Mouse (Mus musculus) liver, embryonic 16.5 days (tissue): ENCODE measurements around the gene Psmd14. TPM values are rescaled to one million over a fixed set of nuclear protein-coding genes. Genes with fewer than 3 reads are reported as not detected.

ENCODE experiments used
- ATAC-seq: fragments of 200-750 bp; cut with Nextera tagmentation; 2 replicates; pipeline ENCODE4 v1.8.0; 2017; ENCODE audit warnings: low read depth, mild to moderate bottlenecking, moderate number of reproducible peaks, moderate library complexity
- H3K27ac ChIP-seq: fragments of 300-500 bp; sonication (generic); 2 replicates; pipeline ENCODE4 v1.5.1; 2014; ENCODE audit warnings: mild to moderate bottlenecking, low read length
- H3K27me3 ChIP-seq: fragments of 300-500 bp; sonication (generic); 2 replicates; pipeline ENCODE4 v1.6.1; 2014; ENCODE audit warnings: low read depth, low read length, mixed read lengths; ENCODE audit not compliant: control insufficient read depth, insufficient read depth
- H3K36me3 ChIP-seq: fragments of 300-500 bp; sonication (generic); 2 replicates; pipeline ENCODE4 v1.6.1; 2014; ENCODE audit warnings: mild to moderate bottlenecking; ENCODE audit not compliant: control insufficient read depth, insufficient read depth
- H3K4me1 ChIP-seq: fragments of 300-500 bp; sonication (generic); 2 replicates; pipeline ENCODE4 v1.6.1; 2014; ENCODE audit warnings: low read depth, low read length, mixed read lengths; ENCODE audit not compliant: control insufficient read depth
- H3K4me2 ChIP-seq: fragments of 300-500 bp; sonication (generic); 2 replicates; pipeline ENCODE4 v1.6.1; 2014; ENCODE audit warnings: low read depth, low read length, mixed read lengths
- H3K4me3 ChIP-seq: fragments of 300-500 bp; sonication (generic); 2 replicates; pipeline ENCODE4 v1.5.1; 2014; ENCODE audit warnings: low read depth, mild to moderate bottlenecking, low read length
- H3K9ac ChIP-seq: fragments of 300-500 bp; sonication (generic); 2 replicates; pipeline ENCODE4 v1.6.1; 2014; ENCODE audit warnings: low read depth, low read length
- H3K9me3 ChIP-seq: fragments of 300-500 bp; sonication (generic); replicated peaks from 2 replicates; pipeline ENCODE4 v1.6.1; 2016; ENCODE audit warnings: low read length; ENCODE audit not compliant: control insufficient read depth
- WGBS: fragments of 180-500 bp; shearing (Covaris S2); extraction: QIAGEN DNeasy Blood & Tissue Kit; methylation state at CpG from one replicate; pipeline ENCODE4 v1.1.7; 2014; ENCODE audit not compliant: insufficient replicate concordance; 5-methylcytosine and 5-hydroxymethylcytosine counted together
- polyA plus RNA-seq: library from polyadenylated mRNA; unstranded; fragments of >200 nt; fragmentation: Nextera tagmentation; extraction: Ambion mirVana; gene quantifications from 2 replicates; pipeline ENCODE4 v1.2.1, GENCODE M21; 2015

The Psmd14 gene
- polyA plus RNA-seq = 88.3 and 101 TPM in 2 replicates

DNA sequence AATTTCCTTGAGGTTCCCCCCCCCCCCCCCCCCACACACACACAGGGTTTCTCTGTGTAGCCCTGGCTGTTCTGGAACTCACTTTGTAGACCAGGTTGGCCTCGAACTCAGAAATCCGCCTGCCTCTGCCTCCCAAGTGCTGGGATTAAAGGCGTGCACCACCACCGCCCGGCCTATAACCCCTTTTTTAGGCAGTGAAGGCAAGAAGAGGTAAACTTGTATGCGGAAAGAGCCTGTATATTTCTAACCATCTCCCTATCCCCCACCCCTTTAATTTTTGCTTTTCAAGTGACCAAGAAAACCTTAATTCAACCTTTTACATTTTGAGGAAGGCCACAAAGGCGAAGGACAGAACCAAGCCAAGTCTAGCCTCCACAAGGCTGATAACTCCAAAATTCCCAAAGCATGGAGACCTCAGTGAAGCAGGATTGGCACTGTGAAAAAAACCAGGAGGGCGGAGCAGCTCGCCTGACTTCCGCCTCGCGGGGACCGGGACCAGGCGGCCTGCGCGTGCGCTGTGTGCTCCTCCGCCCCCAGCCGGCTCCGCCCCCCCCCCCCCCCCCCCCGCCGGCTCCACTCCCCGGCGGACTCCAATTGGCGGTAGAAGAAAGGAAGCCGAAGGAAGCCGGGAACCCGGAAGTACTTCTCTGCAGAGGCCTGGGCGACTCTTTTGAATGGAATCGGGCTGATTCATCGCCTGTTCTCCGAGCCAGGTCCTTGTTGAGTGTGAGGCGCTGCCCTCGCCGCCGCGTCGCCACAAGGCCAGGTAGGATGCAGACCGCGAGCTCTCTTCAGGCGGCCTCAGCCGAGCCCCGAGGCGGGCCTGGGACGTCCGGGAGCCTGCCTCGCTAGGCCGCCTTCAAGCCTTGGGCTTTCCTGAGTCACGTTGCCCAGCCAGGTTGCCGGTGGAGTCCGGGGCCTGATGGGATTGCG is at the start of gene Psmd14:
Psmd14 (plus strand) TSS at position 587 of the 933 bp plus-strand sequence.
- ATAC-seq = peak; percentile 94

GRCm38 (mm10) chr2:61662833-61663232 is 48.7 kb upstream of the Psmd14 start:
- Histone ChIP-seq H3K9ac (no peak overlapping the region), H3K36me3 (no peaks in the 10 kb centered on the region), H3K27me3 (no peaks in the 10 kb centered on the region), H3K4me3 (no peak overlapping the region), H3K9me3 (no peaks in the 10 kb centered on the region), H3K4me2 (no peak overlapping the region), H3K4me1 (no peaks in the 10 kb centered on the region), H3K27ac (no peak overlapping the region)
- peak; percentile 35; the same call in 1 of the 2 replicates for ATAC-seq
- WGBS = 60% methylated on average over 10 of the region's 10 CpGs

More for the DNA sequence above, at the start of gene Psmd14:
- H3K27me3 ChIP-seq = no peaks in the 10 kb centered on the region
- peaks cover 11% of the 10 kb centered on the region for H3K4me1 ChIP-seq
- peak within 1 kb of the TSS; percentile 99 for H3K4me3 ChIP-seq
- 5% methylated on average over 46 of the region's 52 CpGs for WGBS
- peak within 1 kb of the TSS; percentile 93 for H3K27ac ChIP-seq
- H3K9ac ChIP-seq = peak within 1 kb of the TSS; percentile 92
- no peaks in the 10 kb centered on the region; the same call in 1 of the 2 replicates for H3K9me3 ChIP-seq
- peak within 1 kb of the TSS; percentile 87 for H3K4me2 ChIP-seq
- no peaks in the 10 kb centered on the region for H3K36me3 ChIP-seq

DNA sequence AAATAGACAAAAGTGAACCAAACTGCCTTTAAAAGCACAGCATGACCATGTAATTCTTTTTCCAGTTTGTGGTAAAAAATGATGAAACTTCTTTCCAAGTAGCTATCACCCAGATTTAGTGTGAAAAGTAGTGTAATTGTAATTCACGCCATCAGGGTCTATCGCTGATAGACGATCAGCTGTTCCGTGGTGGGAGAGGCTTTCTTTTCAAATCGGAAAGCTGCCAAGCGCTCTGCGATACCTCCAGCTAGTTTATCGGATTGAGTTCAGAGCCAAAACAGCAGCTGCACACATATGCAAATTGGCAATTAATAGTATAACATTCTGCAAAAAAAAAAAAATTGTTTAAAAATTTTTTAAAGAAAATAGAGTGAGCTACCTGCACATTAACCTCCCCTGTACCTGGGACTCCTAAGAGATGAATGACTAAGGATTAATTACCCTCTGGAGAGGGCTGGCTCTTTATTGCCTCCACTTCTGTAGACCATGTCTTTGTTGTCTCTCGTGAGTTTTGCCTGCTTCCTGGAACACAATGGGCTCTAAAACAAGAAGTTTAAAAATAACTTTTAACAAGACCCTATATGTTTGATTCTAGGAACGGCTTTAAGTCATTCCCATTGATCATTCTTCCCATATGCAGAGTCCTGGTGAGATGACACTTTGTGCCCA is 47.8 kb upstream of the Psmd14 start:
- Histone ChIP-seq H3K27ac (no peak overlapping the region), H3K27me3 (no peaks in the 10 kb centered on the region), H3K9me3 (no peaks in the 10 kb centered on the region), H3K4me2 (no peak overlapping the region), H3K9ac (no peak overlapping the region), H3K4me1 (no peaks in the 10 kb centered on the region), H3K36me3 (no peaks in the 10 kb centered on the region), H3K4me3 (no peak overlapping the region)
- 61% methylated on average over 10 of the region's 10 CpGs for WGBS
- no peak for ATAC-seq

- H3K27me3 ChIP-seq = no peaks in the 10 kb centered on the region
- H3K4me3 ChIP-seq = no peak overlapping the region
- H3K4me2 ChIP-seq = no peak overlapping the region
- ATAC-seq = no peak
- H3K4me1 ChIP-seq = no peaks in the 10 kb centered on the region
- no peak overlapping the region for H3K27ac ChIP-seq
- H3K9ac ChIP-seq = no peak overlapping the region
- no peaks in the 10 kb centered on the region for H3K36me3 ChIP-seq
- H3K9me3 ChIP-seq = no peaks in the 10 kb centered on the region
- 71% methylated on average over 7 of the region's 7 CpGs for WGBS
These were observed 44.1 kb upstream of the Psmd14 start for GRCm38 (mm10) chr2:61667420-61667819.

DNA sequence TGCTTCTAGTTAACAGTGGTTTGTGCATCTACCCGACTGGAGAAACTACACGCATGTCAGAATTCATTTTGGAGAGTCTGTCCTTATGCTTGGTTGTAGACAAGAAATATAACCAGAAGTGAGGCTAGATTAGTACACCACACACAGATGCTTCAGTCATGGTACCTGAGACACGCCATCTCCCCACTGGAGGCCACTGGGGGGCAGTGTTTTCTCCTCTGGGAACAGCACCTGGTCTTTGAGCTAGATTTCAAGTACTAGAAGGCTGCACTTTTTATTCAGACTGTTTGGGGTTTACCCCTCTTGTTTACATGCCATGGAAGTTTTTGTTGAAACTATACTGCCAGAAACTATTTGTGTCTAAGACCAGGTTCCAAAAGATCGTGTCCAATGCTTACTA is 43.2 kb upstream of the Psmd14 start:
- Histone ChIP-seq H3K4me3 (no peak overlapping the region), H3K27me3 (no peaks in the 10 kb centered on the region), H3K4me2 (no peak overlapping the region), H3K9me3 (no peaks in the 10 kb centered on the region), H3K27ac (no peak overlapping the region), H3K36me3 (no peaks in the 10 kb centered on the region), H3K9ac (no peak overlapping the region), H3K4me1 (no peaks in the 10 kb centered on the region)
- no peak for ATAC-seq
- 24% methylated on average over 4 of the region's 4 CpGs for WGBS

DNA sequence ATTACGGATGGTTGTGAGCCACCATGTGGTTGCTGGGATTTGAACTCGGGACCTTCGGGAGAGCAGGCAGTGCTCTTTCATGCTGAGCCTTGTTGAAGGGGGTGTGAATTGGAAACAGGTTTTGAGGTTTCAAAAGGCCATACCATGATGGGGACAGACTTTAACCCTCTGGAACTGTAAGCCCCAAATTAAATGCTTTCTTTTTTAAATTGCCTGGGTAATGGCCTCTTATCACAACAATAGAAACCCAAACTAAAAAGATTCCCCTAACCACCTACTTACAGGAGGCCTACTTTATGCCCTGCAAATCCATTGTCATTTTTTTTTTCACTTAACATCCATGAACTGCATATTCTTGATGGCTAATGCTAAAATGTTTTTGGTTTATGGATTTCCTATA is 36.9 kb upstream of the Psmd14 start:
- H3K4me2 ChIP-seq = no peak overlapping the region
- ATAC-seq = no peak
- no peaks in the 10 kb centered on the region for H3K4me1 ChIP-seq
- 75% methylated on average over 3 of the region's 3 CpGs for WGBS
- no peaks in the 10 kb centered on the region for H3K9me3 ChIP-seq
- H3K27me3 ChIP-seq = no peaks in the 10 kb centered on the region
- H3K27ac ChIP-seq = no peak overlapping the region
- no peak overlapping the region for H3K4me3 ChIP-seq
- H3K36me3 ChIP-seq = no peaks in the 10 kb centered on the region
- H3K9ac ChIP-seq = no peak overlapping the region

DNA sequence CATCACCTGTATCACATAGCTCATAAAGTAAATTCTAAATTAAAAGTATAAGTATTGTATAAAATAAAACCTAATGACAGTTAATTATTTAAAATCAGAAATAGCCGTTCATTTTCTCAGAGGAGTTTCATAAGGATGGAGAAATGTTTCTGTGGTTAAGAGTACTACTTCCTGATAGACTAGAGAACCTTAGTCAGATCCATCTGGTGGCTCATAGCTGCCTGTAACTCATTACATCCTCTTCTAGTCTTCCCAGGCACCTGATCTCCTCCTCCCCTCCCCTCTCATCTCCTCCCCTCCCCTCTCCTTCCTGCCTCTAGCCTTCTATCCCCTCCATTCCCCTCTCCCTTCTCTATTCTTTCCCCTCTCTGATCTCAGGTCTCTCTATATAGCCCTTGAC is 29.9 kb upstream of the Psmd14 start:
- H3K27ac ChIP-seq = no peak overlapping the region

DNA sequence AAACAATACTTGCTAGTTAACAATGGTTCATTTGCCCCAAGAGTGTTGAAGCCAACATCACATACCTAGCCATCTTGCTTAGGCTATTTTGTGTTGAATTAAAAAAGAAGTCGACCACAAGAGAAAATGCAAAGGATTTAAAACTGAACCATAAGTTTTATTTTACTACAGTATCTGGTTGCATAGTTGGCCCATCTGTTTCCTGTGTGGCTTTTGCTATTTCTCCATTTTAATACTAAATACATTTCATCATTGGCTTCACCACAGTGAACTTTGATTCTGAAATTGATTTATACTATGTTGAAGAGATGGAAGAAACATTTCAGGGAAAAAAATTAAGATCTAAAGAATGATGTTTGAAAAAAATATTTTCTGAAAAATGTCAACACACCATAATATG is 25.0 kb upstream of the Psmd14 start:
- Histone ChIP-seq H3K9me3 (no peaks in the 10 kb centered on the region), H3K4me2 (no peak overlapping the region), H3K9ac (no peak overlapping the region), H3K36me3 (no peaks in the 10 kb centered on the region), H3K4me1 (no peaks in the 10 kb centered on the region), H3K27ac (no peak overlapping the region), H3K4me3 (no peak overlapping the region), H3K27me3 (no peaks in the 10 kb centered on the region)
- 19% methylated on average over 1 of the region's 1 CpGs for WGBS
- ATAC-seq = no peak

More for the DNA sequence above, 29.9 kb upstream of the Psmd14 start:
- no peaks in the 10 kb centered on the region for H3K27me3 ChIP-seq
- H3K9me3 ChIP-seq = no peaks in the 10 kb centered on the region
- H3K36me3 ChIP-seq = no peaks in the 10 kb centered on the region
- no peak overlapping the region for H3K4me3 ChIP-seq
- no peaks in the 10 kb centered on the region for H3K4me1 ChIP-seq
- no peak for ATAC-seq
- 36% methylated on average over 1 of the region's 1 CpGs for WGBS
- H3K4me2 ChIP-seq = no peak overlapping the region
- H3K9ac ChIP-seq = no peak overlapping the region

DNA sequence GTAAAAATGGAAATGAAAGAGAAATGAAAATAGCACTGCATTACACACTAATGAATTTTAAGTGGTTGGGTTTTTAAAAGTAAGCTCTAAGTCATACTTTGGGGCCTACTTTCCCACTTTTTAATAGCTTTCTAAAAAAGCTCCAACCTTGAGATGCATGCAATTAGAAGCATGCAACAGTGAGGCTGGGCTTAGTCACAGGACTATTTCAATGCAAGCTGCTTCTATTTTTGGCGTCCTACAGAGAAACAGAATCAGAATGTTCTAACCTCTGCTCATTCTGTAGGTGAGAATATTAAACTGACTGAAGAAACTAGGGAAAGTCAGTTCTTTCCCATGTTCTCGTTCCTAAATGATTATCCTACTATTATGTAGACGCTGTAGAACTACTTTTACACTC is 22.4 kb upstream of the Psmd14 start:
- WGBS = 48% methylated on average over 3 of the region's 3 CpGs
- no peak overlapping the region for H3K4me2 ChIP-seq

More for the DNA sequence above, 22.4 kb upstream of the Psmd14 start:
- no peak for ATAC-seq
- Histone ChIP-seq H3K27ac (no peak overlapping the region), H3K4me1 (no peaks in the 10 kb centered on the region), H3K9me3 (no peaks in the 10 kb centered on the region), H3K27me3 (no peaks in the 10 kb centered on the region), H3K36me3 (no peaks in the 10 kb centered on the region), H3K9ac (no peak overlapping the region), H3K4me3 (no peak overlapping the region)
